Mouse (Mus musculus) telencephalon, adult 2 months (tissue): Measurements from ENCODE around the gene Madcam1.

Experiments
- DNase-seq: peaks from one replicate; pipeline ENCODE4 v3.0.0-alpha.2; 2011; ENCODE audit warnings: low read depth, low spot score

Madcam1 gene

DNA sequence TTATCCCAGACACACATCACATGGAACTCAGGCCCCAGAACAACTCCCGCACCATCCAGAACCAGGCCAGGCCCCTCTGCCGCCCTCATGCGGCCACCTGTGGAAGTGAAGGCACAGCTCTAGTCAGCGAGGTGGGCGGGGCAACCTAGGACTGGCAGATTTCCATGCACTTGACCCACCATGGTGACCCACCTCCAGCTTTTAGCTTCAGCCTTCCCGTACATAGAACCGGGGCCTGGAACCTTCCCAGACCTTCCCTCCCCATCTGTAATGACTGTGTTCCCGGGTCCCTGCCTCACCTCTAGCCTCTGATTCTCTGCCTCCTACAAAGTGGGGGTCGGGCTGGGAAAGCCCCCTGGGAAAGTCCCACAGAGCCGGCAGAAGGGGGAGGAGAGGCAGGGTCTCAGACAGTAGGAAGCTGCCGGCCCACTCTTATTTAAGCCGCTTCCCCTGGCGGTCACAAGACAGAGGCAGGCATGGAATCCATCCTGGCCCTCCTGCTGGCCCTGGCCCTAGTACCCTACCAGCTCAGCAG lies at the start of gene Madcam1:
Madcam1 (plus strand) TSS at position 429 of the 535 bp plus-strand sequence.
- no peak for DNase-seq

DNA sequence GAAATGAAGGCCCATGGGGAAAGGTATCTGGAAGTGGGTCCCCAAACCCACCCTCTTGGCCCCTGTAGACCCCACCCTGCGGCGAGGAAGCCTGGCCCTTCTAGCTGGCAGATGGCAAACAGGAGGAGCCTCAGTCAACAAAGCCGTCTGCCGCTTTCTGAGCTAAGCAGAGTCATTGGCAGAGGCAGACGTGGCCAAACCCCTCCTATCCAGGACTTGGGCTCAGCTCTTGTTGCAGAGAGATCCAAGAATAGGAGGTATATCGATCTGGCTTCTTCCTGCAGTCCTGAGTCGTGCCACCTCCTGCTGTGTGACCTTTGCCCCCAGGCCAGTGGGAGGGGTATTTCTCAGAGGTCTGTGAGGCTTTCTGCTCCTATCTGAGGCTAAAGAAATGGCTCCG lies 48.5 kb upstream of the Madcam1 start:
- no peak for DNase-seq

DNA sequence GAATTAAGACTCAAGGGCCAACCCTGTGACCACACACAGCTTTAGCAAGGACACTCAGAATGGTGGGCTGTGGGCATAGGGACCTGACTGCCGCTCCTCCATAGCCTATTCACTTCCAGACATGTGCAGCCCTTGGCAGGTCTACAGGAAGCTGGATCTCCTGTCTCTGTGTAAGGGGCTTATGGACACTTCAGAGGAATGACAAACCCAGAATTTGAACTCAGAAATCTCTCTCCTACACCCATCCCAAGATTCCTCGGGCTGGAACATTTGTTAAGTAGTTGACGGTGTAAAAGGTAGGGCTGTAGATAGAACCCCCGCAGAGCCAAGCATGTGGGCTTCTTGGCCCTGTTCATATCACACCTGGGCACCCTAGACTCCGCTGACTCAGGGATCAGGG lies 48.0 kb upstream of the Madcam1 start:
- no peak for DNase-seq

DNA sequence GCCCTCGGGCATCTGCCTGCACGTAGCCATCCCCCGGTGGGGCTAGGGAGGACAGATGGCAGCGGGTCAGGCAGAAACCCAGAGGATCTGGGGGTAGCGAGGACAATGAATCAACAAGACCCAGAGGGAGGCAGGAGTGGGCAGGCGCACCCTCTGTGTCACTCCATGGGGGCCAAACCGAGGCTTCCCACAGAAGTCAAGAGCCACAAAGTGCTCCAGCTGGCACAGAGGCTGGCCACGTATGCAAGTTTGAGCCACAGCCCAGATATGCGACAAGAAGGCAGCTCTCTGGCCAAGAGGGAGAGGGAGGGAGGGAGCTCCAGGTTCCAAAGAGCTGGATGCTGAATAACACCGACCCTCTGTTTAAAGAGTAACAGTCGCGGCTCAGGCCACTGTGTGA lies 40.4 kb upstream of the Madcam1 start:
- no peak for DNase-seq

DNA sequence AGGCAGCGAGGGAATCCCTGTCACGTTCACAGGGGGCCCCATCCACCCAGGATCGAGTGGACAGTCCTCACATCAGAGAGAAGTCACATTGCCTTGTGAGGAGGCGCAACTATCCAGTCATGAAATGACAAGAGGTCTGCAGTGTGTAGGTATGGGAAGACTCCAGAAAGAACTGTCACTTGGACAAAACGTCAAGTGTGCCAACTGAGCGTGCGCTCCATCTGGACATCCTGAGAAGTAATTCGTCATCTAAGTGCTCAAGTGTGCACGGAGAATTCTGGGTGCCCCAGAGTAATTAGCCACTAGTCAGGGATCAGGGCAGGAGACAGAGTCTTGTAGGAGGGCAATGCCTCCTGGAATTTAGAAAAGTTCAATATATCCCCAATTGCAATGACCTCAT lies 39.0 kb upstream of the Madcam1 start:
- no peak for DNase-seq

DNA sequence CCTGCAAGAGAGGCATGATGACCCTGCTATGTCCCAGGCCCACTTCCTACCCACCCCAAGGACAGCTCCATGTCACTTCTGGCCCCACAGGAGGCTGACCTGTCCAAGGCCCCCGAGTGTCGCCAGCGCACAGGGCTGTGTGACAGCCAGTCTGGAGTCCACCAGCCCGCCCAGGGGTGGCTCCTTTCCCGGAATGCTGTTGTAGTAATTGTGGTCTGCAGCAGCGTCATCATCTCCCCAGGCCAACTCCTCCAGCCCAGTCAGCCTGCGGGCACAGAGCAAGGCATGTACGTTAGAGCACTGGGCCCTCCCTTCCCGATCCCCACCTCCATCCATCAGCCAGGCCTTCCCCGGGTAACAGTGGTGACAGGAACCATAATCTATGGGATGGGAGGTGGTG lies 38.2 kb upstream of the Madcam1 start:
- no peak for DNase-seq

DNA sequence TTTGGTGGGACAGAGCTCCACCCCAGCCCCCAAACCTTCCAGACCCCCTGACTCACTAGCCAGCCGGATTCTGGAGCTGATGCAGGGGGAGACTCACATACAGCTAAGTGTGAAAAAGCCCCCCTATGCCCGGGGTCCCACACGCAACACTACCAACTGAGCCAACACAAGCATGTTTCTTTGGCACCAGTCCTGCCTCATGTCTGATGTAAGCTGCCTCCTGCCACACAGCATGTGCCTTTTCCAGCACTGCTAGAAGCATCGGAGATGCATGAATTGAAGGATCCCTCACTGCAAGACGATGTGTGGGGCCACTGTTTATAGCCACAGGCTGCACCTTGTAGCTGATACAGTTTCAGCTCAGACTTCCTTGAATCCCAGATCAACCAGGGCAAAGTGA lies 36.0 kb upstream of the Madcam1 start:
- no peak for DNase-seq

DNA sequence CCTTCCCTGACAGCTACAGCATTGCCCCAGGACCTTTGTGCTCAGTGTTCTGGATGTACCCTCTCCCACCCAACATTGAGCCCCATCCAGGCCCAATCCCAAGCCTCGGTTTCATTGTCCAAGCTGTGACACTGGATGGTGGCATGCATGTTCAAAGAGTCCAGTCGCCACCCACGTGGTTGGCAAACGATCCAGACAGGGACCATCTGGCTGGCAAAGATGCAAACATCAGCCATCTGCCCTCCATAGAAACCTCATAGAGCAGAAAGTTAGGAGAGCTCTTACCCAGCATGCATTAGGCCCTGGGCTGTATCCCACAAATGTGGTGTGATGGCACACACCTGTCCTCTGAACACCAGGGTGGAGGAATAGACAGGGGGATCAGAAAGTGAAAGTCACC lies 32.9 kb upstream of the Madcam1 start:
- no peak for DNase-seq

DNA sequence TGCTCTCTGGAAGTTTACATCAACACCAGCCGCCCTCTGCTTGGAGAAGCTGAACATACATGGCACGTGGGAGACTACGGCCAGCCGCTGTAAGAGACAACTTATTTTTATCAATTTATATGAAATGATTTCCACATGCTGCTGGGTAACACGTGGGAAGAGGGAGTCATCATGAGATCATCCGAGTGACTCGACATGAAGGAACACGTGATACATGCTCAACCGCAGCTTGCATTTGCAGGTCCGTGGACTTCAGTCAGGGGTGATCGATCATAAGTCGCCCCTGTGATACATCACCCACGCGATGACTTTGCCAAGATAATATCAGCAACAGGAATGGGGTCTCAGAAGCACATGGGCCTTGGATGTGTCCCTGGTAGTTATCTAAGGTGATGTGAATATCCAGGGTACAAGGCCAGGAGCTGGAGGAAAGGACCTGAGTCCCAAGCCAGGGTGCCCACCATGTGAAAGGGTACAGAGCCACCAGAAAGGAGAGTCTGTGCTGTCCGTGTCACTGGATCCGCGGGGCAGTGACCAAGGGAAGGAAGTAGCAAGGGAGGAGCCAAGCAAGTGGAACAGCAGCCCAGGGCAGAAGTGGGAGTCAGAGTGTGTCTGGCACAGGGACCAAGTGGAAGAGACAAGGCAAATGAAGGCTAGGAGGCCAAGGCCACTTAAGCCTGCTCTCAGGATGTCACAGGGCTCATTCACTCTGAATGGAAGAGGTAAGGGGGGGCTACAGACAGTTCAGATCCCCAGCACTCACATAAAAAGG lies 31.2 kb upstream of the Madcam1 start:
- DNase-seq, result peak; percentile 51

DNA sequence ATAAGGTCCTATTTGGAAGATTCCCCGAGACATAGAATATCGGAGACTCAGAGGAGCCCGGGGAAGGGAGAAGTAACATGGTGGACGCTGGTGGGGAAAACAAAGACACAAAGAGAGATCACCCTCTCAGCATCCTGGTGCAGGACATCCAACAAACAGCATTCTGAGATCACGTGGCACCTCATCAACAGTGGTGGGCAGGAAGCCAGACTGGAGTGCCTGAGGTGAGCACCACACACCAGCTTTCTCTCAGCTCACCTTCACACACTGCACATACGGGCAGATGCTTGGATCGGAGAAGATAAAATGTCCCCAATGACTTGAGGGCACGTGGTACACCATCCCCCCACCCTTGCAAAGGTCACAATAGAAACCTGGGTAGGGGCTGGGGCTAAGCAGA lies 28.1 kb upstream of the Madcam1 start:
- DNase-seq, result no peak

DNA sequence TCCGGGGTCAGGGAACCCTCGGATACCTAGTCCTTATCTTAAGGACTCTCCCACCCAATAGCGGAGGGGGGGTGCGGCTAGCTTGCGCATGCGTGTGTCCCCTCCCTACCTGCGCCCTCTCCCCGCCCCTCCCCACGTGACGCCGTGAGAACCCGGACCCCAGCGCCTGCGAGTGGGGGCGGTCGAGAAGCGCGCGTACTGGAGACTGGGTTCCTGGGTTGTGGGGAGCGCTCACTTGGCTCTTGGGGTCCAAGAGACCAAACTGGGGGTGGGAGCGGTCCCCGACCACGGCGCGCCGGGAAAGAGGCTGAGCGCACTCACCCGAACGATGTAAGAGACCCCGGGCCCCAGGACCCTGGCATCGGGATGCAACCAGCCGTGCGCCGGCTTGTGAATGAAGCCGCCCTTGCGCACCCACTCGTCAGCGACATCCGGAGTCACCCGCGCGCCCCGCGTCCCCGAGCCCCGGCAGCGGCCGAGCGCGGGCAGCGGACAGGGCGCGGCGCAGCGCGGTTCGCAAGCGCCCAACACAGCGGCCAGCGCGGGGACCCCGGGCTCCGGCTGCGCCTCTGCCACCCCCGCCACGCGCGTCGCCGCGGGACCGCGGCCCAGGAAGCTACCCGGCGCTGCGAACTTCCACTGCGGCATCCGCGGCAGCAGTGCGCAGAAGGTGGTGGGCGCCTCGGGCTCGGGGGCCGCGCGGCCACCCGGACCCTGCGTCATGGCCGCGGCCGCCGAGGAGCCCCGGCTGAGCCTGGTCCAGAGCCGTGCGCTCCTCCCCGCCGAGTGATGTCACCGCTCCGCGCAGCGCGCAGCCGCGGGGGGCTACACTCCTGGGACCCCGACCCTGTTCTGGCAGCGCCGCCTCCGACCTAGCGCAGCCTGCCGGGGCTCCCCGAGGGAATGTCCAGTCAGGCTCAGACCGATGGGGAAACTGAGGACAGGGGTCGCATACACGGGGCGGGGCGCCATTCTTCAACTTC lies 26.9 kb upstream of the Madcam1 start, which contains the start of gene Shc2:
Shc2 (minus strand) TSS at position 791 of the 983 bp plus-strand sequence.
- DNase-seq, result peak; percentile 74

DNA sequence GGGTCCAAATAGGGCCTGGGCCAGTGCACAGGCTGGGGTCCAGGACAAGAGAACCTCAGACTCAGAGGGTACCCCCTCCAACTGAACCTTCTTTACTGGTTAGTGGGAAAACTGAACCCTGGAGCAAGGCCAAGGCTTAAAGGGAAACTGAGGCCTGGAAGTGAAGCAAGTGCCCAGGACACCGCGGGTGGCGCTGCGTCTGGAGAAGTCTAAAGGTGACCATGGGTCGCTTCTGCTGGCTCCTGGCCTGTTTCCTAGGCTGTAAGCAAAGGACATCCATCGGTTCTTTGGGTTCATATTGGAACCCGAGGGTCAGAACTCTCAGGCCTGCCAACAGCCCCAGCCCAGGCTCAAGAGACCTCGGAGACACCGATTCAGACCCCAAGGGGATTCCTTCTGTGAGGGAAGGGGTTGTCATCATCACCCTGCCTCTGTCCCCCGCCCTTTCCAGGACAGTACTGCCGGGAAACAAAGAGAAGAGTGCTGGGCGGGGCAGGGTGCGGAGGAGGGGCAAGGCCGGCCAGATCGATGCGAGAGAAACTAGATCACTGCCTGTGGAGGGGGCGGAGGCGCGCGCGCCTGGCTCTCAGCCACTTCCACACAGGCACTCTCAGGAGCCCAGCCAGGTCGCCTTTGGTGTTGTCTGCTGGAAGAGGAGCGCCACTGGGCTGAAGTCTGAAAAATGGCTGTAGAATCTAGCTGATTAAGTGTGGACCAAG lies 25.7 kb upstream of the Madcam1 start:
- DNase-seq, result no peak

DNA sequence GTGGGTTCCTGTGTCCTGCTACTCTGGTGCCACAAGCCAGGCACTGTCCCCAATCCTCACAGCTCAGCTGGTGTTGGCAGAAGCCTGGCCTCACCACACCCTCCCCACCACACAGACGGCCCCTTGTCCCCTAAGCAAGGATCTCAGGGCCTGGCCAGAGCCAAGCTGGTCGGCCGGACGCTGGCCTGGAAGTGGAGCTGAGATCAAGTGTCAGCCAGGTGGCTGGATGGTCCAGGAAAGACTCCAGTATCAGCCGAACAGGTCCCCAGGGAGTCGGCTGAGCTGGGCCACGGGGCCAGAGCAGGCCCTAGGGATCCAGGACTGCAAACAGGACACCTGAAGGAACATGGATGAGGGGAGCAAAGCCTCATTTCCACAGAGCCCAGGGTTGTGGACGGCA lies 18.6 kb upstream of the Madcam1 start, which contains the start of gene Odf3l2:
Odf3l2 (minus strand) TSS at position 28 of the 400 bp plus-strand sequence.
- DNase-seq, result no peak

DNA sequence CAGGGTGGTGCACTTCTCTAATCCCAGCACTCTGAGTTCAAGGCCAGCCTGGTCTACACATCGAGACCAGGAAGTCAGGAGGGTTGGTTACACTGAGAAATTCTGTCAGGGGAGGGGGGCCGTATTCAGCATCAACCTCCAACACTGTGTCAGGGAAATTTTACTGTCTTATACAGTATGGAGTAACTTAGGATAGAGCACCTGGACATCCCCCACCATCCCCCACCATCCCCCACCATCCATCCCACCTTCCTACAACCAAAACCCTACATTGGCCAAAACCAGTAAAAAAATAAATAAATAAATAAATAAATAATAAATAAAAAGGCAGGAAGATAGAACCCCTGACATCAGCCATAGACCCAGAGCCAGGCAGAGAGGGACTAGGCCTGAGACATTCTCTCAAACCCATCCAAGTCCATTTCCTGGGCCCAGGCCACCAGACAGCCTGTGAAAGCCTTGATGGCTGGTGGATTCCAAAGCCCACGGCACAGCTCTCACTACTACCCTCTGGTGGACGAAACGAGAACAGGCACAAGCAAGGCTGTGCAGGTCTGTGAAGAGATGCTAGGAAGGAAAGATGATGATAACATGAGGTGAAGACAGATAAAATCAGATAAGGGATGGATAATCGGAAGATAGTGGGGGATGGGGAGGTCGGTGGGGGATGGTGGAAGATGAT lies 15.1 kb upstream of the Madcam1 start:
- no peak for DNase-seq

DNA sequence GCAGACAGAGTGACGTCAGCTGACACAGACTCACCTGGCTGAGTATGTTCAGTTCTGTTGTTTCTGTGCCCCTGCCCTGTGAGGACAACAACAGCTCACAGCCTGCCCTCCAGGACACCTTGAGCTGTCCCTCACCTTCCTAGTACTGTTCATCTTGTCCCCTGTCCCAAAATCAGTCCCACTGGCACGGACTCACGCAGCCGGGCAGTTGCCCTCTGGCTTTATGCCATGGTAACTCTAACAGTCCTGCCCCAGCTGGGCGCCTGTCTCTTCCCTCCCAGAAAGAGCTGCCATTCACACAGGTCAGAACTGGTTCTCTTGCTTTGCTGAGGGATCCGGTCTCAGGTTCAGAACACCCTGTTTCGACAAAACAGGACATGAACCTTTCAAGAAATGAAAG lies 11.6 kb upstream of the Madcam1 start:
- DNase-seq, result no peak

DNA sequence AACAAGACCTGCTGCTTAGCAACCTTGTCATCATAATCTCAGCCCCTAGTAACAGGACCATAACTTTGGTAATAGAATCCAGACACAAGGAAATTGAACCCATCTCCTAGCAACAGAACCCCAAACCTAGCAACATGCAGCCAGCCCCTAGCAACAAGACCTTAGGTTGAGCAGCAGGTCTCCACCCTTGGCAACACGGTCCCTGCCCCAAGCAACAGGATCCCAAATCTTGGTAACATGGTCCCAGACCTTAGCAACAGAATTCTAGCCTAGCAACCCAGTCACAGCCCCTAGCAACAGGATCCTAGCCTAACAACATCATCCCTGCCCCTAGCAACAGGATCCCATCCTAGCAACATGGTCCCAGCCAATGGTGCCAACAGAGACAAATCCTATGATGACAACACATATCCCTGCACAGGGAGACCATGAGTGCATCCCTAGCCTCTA lies 9.4 kb upstream of the Madcam1 start:
- peak; percentile 69 for DNase-seq

DNA sequence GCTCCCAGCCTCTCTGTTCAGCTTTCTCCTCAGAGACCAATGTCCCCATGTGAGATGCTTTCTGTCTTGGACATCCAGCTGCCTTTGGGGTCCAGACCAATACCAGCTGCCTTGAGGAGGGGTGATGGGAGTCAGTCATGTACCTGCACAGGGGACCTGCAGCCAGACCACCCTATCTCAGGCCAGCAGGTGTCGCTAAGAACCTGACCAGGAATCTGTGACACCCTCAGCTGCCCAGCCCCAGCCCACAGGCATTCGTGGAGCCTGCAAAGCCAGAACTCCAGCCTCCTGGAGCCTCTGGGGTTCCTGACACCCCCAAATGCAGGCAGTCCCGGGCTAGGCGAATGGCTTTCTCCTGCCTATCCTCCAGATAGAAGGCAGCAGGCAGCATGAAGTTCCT lies 5.5 kb upstream of the Madcam1 start:
- no peak for DNase-seq

DNA sequence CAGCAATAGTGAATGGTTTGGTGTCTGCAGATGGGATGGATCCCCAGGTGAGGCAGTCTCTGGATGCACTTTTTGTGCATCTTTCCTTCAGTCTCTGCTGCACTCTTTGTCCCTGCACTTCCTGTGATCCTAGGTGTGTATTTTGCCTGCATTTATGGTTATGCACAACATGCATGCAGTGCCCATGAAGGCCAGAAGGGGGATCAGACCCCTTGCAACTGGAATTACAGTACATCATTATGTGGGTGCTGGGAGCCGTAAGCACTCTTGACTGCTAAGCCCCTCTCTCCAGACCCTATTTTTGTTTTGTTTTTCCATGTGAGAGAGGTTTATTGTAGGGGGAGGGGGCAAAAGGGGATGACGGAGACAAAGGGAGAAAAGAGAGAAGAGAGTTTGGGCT lies 4.1 kb upstream of the Madcam1 start:
- DNase-seq, result no peak

DNA sequence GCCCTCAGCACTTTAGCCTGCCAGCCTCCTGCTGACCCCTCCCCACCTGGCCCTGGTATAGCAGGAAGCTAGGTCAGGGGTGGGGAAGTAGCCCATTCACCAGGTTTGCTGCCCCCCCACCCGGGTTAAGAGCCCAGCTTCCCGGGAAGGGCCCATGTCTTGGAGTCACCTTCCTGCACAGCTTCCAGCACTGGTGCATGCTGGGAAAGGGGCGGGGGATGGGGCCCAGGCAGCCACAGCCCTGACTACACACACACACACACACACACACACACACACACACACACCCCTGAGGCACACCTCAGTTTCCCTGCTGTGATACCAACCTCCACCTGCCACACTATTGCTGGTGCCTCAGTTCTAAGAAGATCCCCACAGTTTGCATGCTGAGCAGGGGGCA lies 2.5 kb upstream of the Madcam1 start:
- no peak for DNase-seq

DNA sequence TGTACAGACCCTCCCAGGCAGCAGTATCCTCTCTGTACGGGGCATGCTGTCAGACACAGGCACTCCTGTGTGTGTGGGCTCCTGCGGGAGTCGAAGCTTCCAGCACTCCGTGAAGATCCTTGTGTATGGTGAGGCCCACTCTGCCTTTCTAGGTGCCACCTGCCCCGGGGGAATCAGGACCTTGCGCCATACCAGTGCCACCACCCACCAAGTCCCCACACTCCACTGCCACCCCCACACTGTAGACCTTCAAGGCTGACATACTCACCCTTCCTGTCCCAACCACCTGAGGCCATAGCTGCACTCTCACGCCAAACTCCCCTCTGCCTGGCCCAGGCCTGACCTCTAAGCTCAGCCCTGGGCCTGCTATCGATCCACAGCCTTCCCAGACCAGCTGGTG lies 692 bp downstream of the Madcam1 start:
- DNase-seq, result no peak

DNA sequence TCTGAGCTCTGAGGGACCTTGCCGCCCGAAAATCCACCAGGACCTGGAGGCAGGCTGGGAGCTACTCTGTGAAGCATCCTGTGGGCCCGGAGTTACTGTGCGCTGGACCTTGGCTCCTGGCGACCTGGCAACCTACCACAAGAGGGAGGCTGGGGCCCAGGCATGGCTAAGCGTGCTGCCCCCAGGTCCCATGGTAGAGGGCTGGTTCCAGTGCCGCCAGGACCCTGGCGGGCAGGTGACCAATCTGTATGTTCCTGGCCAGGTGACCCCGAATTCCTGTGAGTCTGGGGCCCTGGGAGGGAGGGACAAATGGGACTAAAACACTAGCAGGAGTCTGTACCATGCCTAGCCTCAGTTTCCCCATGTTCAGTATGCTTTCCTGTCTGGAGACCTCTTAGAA lies 2.1 kb downstream of the Madcam1 start:
- DNase-seq, result no peak
